Mouse (Mus musculus): ENCODE data around the gene Vasp. TPM values are rescaled to one million over a fixed set of nuclear protein-coding genes. Genes with fewer than 3 reads are reported as not detected.

The Vasp gene
- total and polyA plus RNA-seq, 2 experiments from 2014 or later = 72.2 to 127 TPM

DNA sequence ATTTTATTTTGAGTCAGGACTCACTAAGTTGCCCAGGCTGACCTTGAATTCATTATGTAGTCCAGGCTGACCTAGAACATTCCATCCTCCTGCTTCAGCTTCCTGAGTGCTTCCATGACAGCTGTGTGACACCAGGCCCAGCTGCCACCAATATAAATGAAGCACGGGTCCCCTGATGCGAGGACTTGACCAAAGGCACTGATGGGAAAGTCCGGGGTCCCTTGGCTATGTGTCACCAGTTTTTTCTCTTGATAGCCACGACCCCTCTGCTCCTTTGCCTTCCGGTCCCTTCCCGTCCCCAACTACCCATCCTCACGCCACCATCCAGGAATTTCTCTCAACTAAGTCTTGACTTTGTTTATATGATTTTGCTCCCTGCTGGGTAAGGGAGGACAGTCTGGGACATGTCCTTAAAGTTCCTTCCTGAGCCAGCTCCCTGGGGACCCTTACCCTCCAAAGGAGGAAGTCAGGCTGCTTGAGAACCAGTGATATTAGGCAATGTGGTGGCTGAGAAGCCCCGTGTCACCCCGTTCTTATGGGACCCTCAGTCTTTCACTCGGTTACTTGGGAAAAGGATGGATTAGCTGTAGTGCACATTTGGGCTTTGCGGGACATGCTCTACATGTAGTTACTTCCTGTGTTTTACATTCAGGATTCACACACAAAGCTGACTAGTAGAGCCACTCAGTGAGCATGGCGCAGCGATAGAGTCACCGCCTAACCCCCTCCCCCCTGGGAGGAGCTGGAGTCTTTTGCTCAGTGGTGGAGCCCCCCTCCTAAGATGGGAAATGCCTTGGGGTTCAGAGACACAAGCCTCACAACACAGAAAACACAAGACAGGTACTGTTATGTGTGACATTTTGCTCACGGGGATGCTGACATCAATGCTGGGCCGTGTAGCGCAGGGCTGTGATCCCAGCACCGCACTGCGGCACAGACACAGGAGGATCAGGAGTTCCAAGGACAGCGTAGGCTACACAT lies 44.5 kb downstream of the Vasp start:
- DNase-seq (ENCODE audit: low spot score) (peak; percentile 59), ATAC-seq (ENCODE audit: insufficient read depth, low read depth) (no peak)
- H3K4me3 ChIP-seq (ENCODE audit: low read depth, low read length) = peak overlapping the region; percentile 73
- peaks cover 18% of the 10 kb centered on the region for H3K36me3 ChIP-seq (replicated peaks; ENCODE audit: control insufficient read depth, insufficient read depth, low read length)
- H3K9ac ChIP-seq (replicated peaks; ENCODE audit: low read depth, low read length) = peak overlapping the region; percentile 64
- TF ChIP-seq EP300 (IDR thresholded peaks at IDR 0.05; ENCODE audit: low read depth) (no peak), CTCF (IDR thresholded peaks at IDR 0.05; ENCODE audit: low read depth) (no peak)
- H3K27me3 ChIP-seq (ENCODE audit: control insufficient read depth, insufficient read depth, low read length) = no peaks in the 10 kb centered on the region
- peak overlapping the region; percentile 74 for H3K4me2 ChIP-seq (ENCODE audit: low read depth, low read length)
- H3K27ac ChIP-seq (ENCODE audit: low read depth) = peak overlapping the region; percentile 95
- 11% methylated on average over 20 of the region's 20 CpGs for WGBS
- no peaks in the 10 kb centered on the region for H3K9me3 ChIP-seq (replicated peaks; ENCODE audit: control insufficient read depth, low read length)
- peaks cover 13% of the 10 kb centered on the region for H3K4me1 ChIP-seq (ENCODE audit: control insufficient read depth, insufficient read depth)

GRCm38 (mm10) chr7:19224933-19225332 lies 46.7 kb downstream of the Vasp start:
- peaks cover 18% of the 10 kb centered on the region for H3K36me3 ChIP-seq (replicated peaks; ENCODE audit: control insufficient read depth, insufficient read depth, low read length)
- 70% methylated on average over 4 of the region's 4 CpGs for WGBS
- no peak for DNase-seq (ENCODE audit: low spot score)
- no peaks in the 10 kb centered on the region for H3K27me3 ChIP-seq (ENCODE audit: control insufficient read depth, insufficient read depth, low read length)
- H3K9me3 ChIP-seq (replicated peaks; ENCODE audit: control insufficient read depth, low read length) = no peaks in the 10 kb centered on the region
- ATAC-seq (ENCODE audit: insufficient read depth, low read depth) = no peak
- H3K4me3 ChIP-seq (ENCODE audit: low read depth, low read length) = no peak overlapping the region
- peaks cover 13% of the 10 kb centered on the region for H3K4me1 ChIP-seq (ENCODE audit: control insufficient read depth, insufficient read depth)
- H3K4me2 ChIP-seq (ENCODE audit: low read depth, low read length) = no peak overlapping the region
- TF ChIP-seq EP300 (IDR thresholded peaks at IDR 0.05; ENCODE audit: low read depth) (no peak), CTCF (IDR thresholded peaks at IDR 0.05; ENCODE audit: low read depth) (no peak)
- no peak overlapping the region for H3K9ac ChIP-seq (replicated peaks; ENCODE audit: low read depth, low read length)
- H3K27ac ChIP-seq (ENCODE audit: low read depth) = no peak overlapping the region

GRCm38 (mm10) chr7:19222875-19223274 lies 48.7 kb downstream of the Vasp start:
- Histone ChIP-seq H3K27ac (ENCODE audit: low read depth) (no peak overlapping the region), H3K4me1 (ENCODE audit: control insufficient read depth, insufficient read depth) (peaks cover 6% of the 10 kb centered on the region), H3K27me3 (ENCODE audit: control insufficient read depth, insufficient read depth, low read length) (no peaks in the 10 kb centered on the region), H3K4me3 (ENCODE audit: low read depth, low read length) (no peak overlapping the region), H3K9me3 (replicated peaks; ENCODE audit: control insufficient read depth, low read length) (no peaks in the 10 kb centered on the region), H3K9ac (replicated peaks; ENCODE audit: low read depth, low read length) (no peak overlapping the region), H3K4me2 (ENCODE audit: low read depth, low read length) (no peak overlapping the region), H3K36me3 (replicated peaks; ENCODE audit: control insufficient read depth, insufficient read depth, low read length) (peaks cover 18% of the 10 kb centered on the region)
- TF ChIP-seq CTCF (IDR thresholded peaks at IDR 0.05; ENCODE audit: low read depth) (no peak), EP300 (IDR thresholded peaks at IDR 0.05; ENCODE audit: low read depth) (no peak)
- no peak for DNase-seq (ENCODE audit: low spot score)
- ATAC-seq (ENCODE audit: insufficient read depth, low read depth) = no peak
- 90% methylated on average over 14 of the region's 14 CpGs for WGBS

- no peak for TF ChIP-seq CTCF (IDR thresholded peaks at IDR 0.05; ENCODE audit: low read depth)
- TF ChIP-seq EP300 (IDR thresholded peaks at IDR 0.05; ENCODE audit: low read depth) = no peak
- DNase-seq (ENCODE audit: low spot score) (no peak), ATAC-seq (ENCODE audit: insufficient read depth, low read depth) (no peak)
- Histone ChIP-seq H3K36me3 (replicated peaks; ENCODE audit: control insufficient read depth, insufficient read depth, low read length) (peaks cover 18% of the 10 kb centered on the region), H3K27ac (ENCODE audit: low read depth) (no peak overlapping the region), H3K4me2 (ENCODE audit: low read depth, low read length) (no peak overlapping the region), H3K27me3 (ENCODE audit: control insufficient read depth, insufficient read depth, low read length) (no peaks in the 10 kb centered on the region), H3K4me3 (ENCODE audit: low read depth, low read length) (no peak overlapping the region), H3K9me3 (replicated peaks; ENCODE audit: control insufficient read depth, low read length) (no peaks in the 10 kb centered on the region), H3K4me1 (ENCODE audit: control insufficient read depth, insufficient read depth) (peaks cover 6% of the 10 kb centered on the region), H3K9ac (replicated peaks; ENCODE audit: low read depth, low read length) (no peak overlapping the region)
- 93% methylated on average over 16 of the region's 16 CpGs for WGBS
These were observed 49.4 kb downstream of the Vasp start for GRCm38 (mm10) chr7:19222189-19222588.

DNA sequence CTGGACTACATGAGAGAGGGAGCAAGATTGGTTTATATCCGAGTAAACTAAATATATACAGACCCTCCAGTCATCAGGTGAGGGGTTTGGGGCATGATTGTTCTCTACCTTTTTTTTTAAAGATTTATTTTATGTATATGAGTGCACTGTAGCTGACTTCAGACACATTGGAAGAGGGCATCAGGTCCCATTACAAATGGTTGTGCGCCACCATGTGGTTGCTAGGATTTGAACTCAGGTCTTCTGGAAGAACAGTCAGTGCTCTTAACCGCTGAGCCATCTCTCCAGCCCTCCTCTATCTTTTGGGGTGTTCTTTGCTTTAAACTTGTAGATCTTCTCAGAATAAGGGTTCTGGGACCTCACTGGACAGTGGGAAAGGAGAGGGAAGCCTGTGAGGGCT lies 51.6 kb downstream of the Vasp start:
- 0 out of 2 replicates have a peak, but pooled peaks cover 3% of the 10 kb centered on the region for H3K27me3 ChIP-seq (ENCODE audit: control insufficient read depth, insufficient read depth, low read length)
- no peaks in the 10 kb centered on the region for H3K4me1 ChIP-seq (ENCODE audit: control insufficient read depth, insufficient read depth)
- no peak overlapping the region for H3K4me2 ChIP-seq (ENCODE audit: low read depth, low read length)
- 65% methylated on average over 3 of the region's 3 CpGs for WGBS
- H3K27ac ChIP-seq (ENCODE audit: low read depth) = no peak overlapping the region
- no peak overlapping the region for H3K4me3 ChIP-seq (ENCODE audit: low read depth, low read length)
- TF ChIP-seq EP300 (IDR thresholded peaks at IDR 0.05; ENCODE audit: low read depth) (no peak), CTCF (IDR thresholded peaks at IDR 0.05; ENCODE audit: low read depth) (no peak)
- H3K9me3 ChIP-seq (replicated peaks; ENCODE audit: control insufficient read depth, low read length) = no peaks in the 10 kb centered on the region
- DNase-seq (ENCODE audit: low spot score) (no peak), ATAC-seq (ENCODE audit: insufficient read depth, low read depth) (no peak)
- peaks cover 11% of the 10 kb centered on the region; the same call in 1 of the 2 replicates for H3K36me3 ChIP-seq (replicated peaks; ENCODE audit: control insufficient read depth, insufficient read depth, low read length)
- H3K9ac ChIP-seq (replicated peaks; ENCODE audit: low read depth, low read length) = no peak overlapping the region

All from heart, postnatal 0 days (tissue).